Mouse (Mus musculus) splenic B cell, adult 2 months (primary cell): ENCODE results near the gene Slc38a6.

Source experiments
- DNase-seq: peaks from one replicate; pipeline ENCODE4 v3.0.0-alpha.2; 2011; ENCODE audit warnings: low read depth, low spot score
- H3K27me3 ChIP-seq: 2 replicates; pipeline ENCODE4 v1.6.1; 2012; ENCODE audit warnings: mild to moderate bottlenecking, low read length, moderate library complexity, mixed read lengths; ENCODE audit not compliant: control insufficient read depth, poor library complexity, insufficient read depth, severe bottlenecking
- H3K36me3 ChIP-seq: 2 replicates; pipeline ENCODE4 v1.6.1; 2012; ENCODE audit warnings: mild to moderate bottlenecking, low read length, moderate library complexity, mixed read lengths; ENCODE audit not compliant: control insufficient read depth, poor library complexity, insufficient read depth, severe bottlenecking

Gene Slc38a6

GRCm38 (mm10) chr12:73402851-73403665, 116.5 kb downstream of the Slc38a6 start:
- Histone ChIP-seq H3K27me3 (no peaks in the 10 kb centered on the region), H3K36me3 (no peaks in the 10 kb centered on the region)
- DNase-seq = no peak
